Mouse (Mus musculus) midbrain, embryonic 14.5 days (tissue): ENCODE data around the gene Ddx60. TPM values are rescaled to one million over a fixed set of nuclear protein-coding genes. Genes with fewer than 3 reads are reported as not detected.
"Not testable (repeated sequence)": the region's sequence is repeated elsewhere in the genome, so short reads cannot be mapped to it uniquely, and the experiment has no call there.

Experiments
- ATAC-seq: fragments of 200-750 bp; cut with Nextera tagmentation; 2 replicates; pipeline ENCODE4 v1.8.0; 2017; ENCODE audit warnings: moderate number of reproducible peaks, moderate library complexity; ENCODE audit not compliant: low FRiP score, low TSS enrichment
- DNase-seq: peaks from one replicate; pipeline ENCODE4 v3.0.0-alpha.2; 2015
- H3K27ac ChIP-seq: fragments of 300-500 bp; sonication (generic); replicated peaks from 2 replicates; pipeline ENCODE4 v1.5.1; 2014; ENCODE audit warnings: mild to moderate bottlenecking, low read depth, low read length, moderate library complexity
- H3K27me3 ChIP-seq: fragments of 300-500 bp; sonication (generic); 2 replicates; pipeline ENCODE4 v1.6.1; 2014; ENCODE audit warnings: low read length, control low read depth, mixed read lengths; ENCODE audit not compliant: control insufficient read depth, insufficient read depth
- H3K36me3 ChIP-seq: fragments of 300-500 bp; sonication (generic); 2 replicates; pipeline ENCODE4 v1.6.1; 2014; ENCODE audit warnings: low read length, control low read depth; ENCODE audit not compliant: control insufficient read depth, insufficient read depth
- H3K4me1 ChIP-seq: fragments of 300-500 bp; sonication (generic); 2 replicates; pipeline ENCODE4 v1.6.1; 2014; ENCODE audit warnings: mild to moderate bottlenecking, antibody characterized with exemption, low read length, control low read depth; ENCODE audit not compliant: control insufficient read depth, insufficient read depth
- H3K4me2 ChIP-seq: fragments of 300-500 bp; sonication (generic); 2 replicates; pipeline ENCODE4 v1.6.1; 2014; ENCODE audit warnings: mild to moderate bottlenecking, low read length, moderate library complexity
- H3K4me3 ChIP-seq: fragments of 300-500 bp; sonication (generic); replicated peaks from 2 replicates; pipeline ENCODE4 v1.5.1; 2014; ENCODE audit warnings: low read depth, low read length
- H3K9ac ChIP-seq: fragments of 300-500 bp; sonication (generic); replicated peaks from 2 replicates; pipeline ENCODE4 v1.6.1; 2014; ENCODE audit warnings: mild to moderate bottlenecking, low read length, moderate library complexity
- H3K9me3 ChIP-seq: fragments of 300-500 bp; sonication (generic); 2 replicates; pipeline ENCODE4 v1.6.1; 2016; ENCODE audit warnings: low read length, control low read depth, mixed read lengths; ENCODE audit not compliant: control insufficient read depth
- WGBS: fragments of 180-500 bp; shearing (Covaris S2); extraction: QIAGEN DNeasy Blood & Tissue Kit; methylation state at CpG from one replicate; pipeline ENCODE4 v1.1.7; 2014; 5-methylcytosine and 5-hydroxymethylcytosine counted together
- polyA plus RNA-seq: library from polyadenylated mRNA; unstranded; fragments of >200 nt; fragmentation: Nextera tagmentation; extraction: Ambion mirVana; gene quantifications from 2 replicates; pipeline ENCODE4 v1.2.1, GENCODE M21; 2014

Gene Ddx60
- polyA plus RNA-seq, 1 experiment from 2014 or later: 1.0 TPM

DNA sequence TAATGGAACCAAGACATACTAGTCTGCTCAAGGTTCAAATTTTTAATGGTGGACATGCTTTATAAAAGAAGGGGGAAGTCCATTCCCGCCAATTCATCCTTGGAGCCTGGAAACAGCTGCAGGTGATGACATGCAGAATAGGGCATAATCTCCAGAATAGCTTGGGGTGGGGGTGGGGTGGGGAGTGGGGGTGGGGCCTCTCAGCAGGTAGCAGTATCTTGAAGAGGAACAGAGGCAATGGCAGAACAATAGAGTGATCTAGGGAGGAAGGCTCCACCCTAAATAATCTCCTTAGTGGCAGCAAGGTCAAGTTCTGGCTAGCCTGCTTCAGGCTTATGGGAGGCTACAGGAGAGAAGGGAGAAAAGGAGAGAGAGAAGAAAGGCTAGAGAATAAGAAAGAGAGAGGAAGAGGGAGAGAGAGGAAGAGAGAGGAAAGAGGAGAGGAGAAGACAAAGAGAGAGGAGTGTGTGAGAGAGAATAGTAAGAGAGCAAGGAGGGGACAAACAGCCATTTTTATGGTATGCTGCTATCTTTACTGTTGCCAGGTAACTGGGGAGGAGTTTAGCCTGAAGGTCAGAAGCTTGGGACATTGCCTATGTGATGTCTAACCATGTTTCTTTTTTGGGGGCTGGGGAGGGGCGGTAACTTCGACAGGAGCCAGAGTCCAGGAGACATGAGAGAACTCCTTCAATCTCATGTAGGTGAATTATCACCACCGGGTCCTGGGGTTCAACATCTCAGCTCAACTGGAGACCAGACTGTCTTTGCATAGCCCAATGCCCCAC, 36.9 kb downstream of the Ddx60 start:
- H3K9me3 ChIP-seq, H3K4me2 ChIP-seq, H3K27ac ChIP-seq, ATAC-seq, H3K36me3 ChIP-seq, H3K4me3 ChIP-seq, H3K4me1 ChIP-seq, H3K27me3 ChIP-seq, H3K9ac ChIP-seq, DNase-seq: not testable (repeated sequence)
- 78% methylated on average over 4 of the region's 4 CpGs for WGBS

- Histone ChIP-seq H3K4me2 (no peak overlapping the region), H3K9ac (no peak overlapping the region), H3K9me3 (no peaks in the 10 kb centered on the region), H3K4me3 (no peak overlapping the region), H3K27ac (no peak overlapping the region), H3K27me3 (no peaks in the 10 kb centered on the region), H3K4me1 (no peaks in the 10 kb centered on the region), H3K36me3 (no peaks in the 10 kb centered on the region)
- ATAC-seq: no peak
- WGBS: 9% methylated on average over 3 of the region's 3 CpGs
- no peak for DNase-seq
These were observed 41.7 kb downstream of the Ddx60 start for GRCm38 (mm10) chr8:61969581-61969980.

GRCm38 (mm10) chr8:61984941-61985340, 57.1 kb downstream of the Ddx60 start:
- ATAC-seq: no peak
- Histone ChIP-seq H3K36me3 (no peaks in the 10 kb centered on the region), H3K4me1 (no peaks in the 10 kb centered on the region), H3K27ac (no peak overlapping the region), H3K4me3 (no peak overlapping the region), H3K9me3 (no peaks in the 10 kb centered on the region), H3K4me2 (no peak overlapping the region), H3K9ac (no peak overlapping the region), H3K27me3 (no peaks in the 10 kb centered on the region)
- DNase-seq: no peak
- WGBS: 96% methylated on average over 4 of the region's 4 CpGs

GRCm38 (mm10) chr8:61985703-61986475, 58.0 kb downstream of the Ddx60 start:
- DNase-seq: no peak
- no peak for ATAC-seq
- Histone ChIP-seq H3K4me1 (no peaks in the 10 kb centered on the region), H3K36me3 (no peaks in the 10 kb centered on the region), H3K4me2 (no peak overlapping the region), H3K27me3 (no peaks in the 10 kb centered on the region), H3K4me3 (no peak overlapping the region), H3K9ac (no peak overlapping the region), H3K27ac (no peak overlapping the region), H3K9me3 (no peaks in the 10 kb centered on the region)
- 49% methylated on average over 6 of the region's 6 CpGs for WGBS

GRCm38 (mm10) chr8:61989464-61989863, 61.6 kb downstream of the Ddx60 start:
- Histone ChIP-seq H3K27me3 (no peaks in the 10 kb centered on the region), H3K4me2 (no peak overlapping the region)

DNA sequence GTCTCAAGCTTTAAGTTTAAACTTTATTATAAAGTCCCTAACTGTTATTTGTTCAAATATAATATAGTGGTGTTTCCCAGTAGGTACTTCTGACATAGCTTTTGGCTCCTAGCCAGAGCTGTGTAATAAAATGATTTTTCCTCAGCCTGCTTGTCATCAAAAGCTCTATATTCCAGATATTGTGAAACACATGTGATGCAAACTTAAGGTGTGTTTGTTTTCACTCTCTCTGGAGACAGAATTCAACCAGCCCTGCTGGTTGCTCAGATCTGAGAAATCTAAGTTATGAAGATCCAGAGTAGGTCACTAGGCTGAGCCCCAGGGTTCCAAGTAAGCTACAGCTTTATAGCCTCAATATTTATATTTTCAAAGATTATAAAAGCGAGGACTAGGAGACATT, 64.9 kb downstream of the Ddx60 start:
- no peak for ATAC-seq
- Histone ChIP-seq H3K4me1 (no peaks in the 10 kb centered on the region), H3K9me3 (no peaks in the 10 kb centered on the region), H3K4me2 (no peak overlapping the region), H3K36me3 (no peaks in the 10 kb centered on the region), H3K9ac (no peak overlapping the region), H3K4me3 (no peak overlapping the region), H3K27me3 (no peaks in the 10 kb centered on the region), H3K27ac (no peak overlapping the region)
- 87% methylated on average over 1 of the region's 1 CpGs for WGBS
- DNase-seq: no peak

More at GRCm38 (mm10) chr8:61989464-61989863, 61.6 kb downstream of the Ddx60 start:
- no peaks in the 10 kb centered on the region for H3K9me3 ChIP-seq
- no peak overlapping the region for H3K9ac ChIP-seq
- peak; percentile 57; the same call in 1 of the 2 replicates for ATAC-seq
- H3K4me1 ChIP-seq: no peaks in the 10 kb centered on the region
- WGBS: 7% methylated on average over 6 of the region's 6 CpGs
- H3K27ac ChIP-seq: no peak overlapping the region
- DNase-seq: peak; percentile 59
- no peaks in the 10 kb centered on the region for H3K36me3 ChIP-seq
- no peak overlapping the region for H3K4me3 ChIP-seq

- Histone ChIP-seq H3K36me3 (no peaks in the 10 kb centered on the region), H3K27me3 (no peaks in the 10 kb centered on the region), H3K27ac (no peak overlapping the region), H3K4me1 (no peaks in the 10 kb centered on the region), H3K9me3 (no peaks in the 10 kb centered on the region), H3K9ac (no peak overlapping the region), H3K4me3 (no peak overlapping the region), H3K4me2 (no peak overlapping the region)
- WGBS: 86% methylated on average over 2 of the region's 2 CpGs
- no peak for ATAC-seq
- DNase-seq: no peak
These were observed 69.2 kb downstream of the Ddx60 start for GRCm38 (mm10) chr8:61997125-61997524.

GRCm38 (mm10) chr8:62014166-62014565, 86.3 kb downstream of the Ddx60 start:
- H3K27ac ChIP-seq: no peak overlapping the region
- no peak overlapping the region for H3K4me2 ChIP-seq
- H3K36me3 ChIP-seq: no peaks in the 10 kb centered on the region
- ATAC-seq: no peak
- no peak for DNase-seq
- WGBS: 93% methylated on average over 4 of the region's 4 CpGs
- H3K4me1 ChIP-seq: no peaks in the 10 kb centered on the region
- H3K27me3 ChIP-seq: no peaks in the 10 kb centered on the region
- no peaks in the 10 kb centered on the region for H3K9me3 ChIP-seq
- H3K9ac ChIP-seq: no peak overlapping the region
- no peak overlapping the region for H3K4me3 ChIP-seq

DNA sequence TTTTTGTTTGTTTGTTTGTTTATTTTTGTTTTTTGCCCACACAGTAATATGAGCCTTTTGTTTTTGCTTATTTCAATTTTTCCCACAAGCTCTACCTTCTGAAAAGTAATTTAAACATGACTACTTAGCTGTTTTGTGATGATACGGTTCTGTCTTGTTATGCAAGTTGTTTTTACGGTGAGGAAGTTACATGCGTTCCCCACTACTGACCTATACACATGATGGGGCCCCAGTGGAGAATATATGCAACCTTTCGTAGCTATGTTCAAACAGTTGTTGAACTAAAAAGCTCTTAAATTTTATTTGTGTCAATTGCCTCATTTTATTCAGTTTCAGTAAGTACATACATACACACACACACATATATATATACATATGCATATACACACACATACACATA, 86.7 kb downstream of the Ddx60 start:
- Histone ChIP-seq H3K27ac (no peak overlapping the region), H3K9ac (no peak overlapping the region), H3K9me3 (no peaks in the 10 kb centered on the region), H3K4me2 (no peak overlapping the region), H3K36me3 (no peaks in the 10 kb centered on the region), H3K27me3 (no peaks in the 10 kb centered on the region), H3K4me3 (no peak overlapping the region), H3K4me1 (no peaks in the 10 kb centered on the region)
- 94% methylated on average over 4 of the region's 4 CpGs for WGBS
- ATAC-seq (no peak), DNase-seq (no peak)
